Mouse (Mus musculus) cerebellum, adult 11 months (tissue): ENCODE results near the gene Nedd9.

Experiments used
- DNase-seq: peaks from one replicate; pipeline ENCODE4 v3.0.0; 2022

Gene Nedd9

GRCm38 (mm10) chr13:41491522-41491921 is 4.4 kb upstream of the Nedd9 start:
- no peak for DNase-seq

GRCm38 (mm10) chr13:41490282-41490681 is 3.1 kb upstream of the Nedd9 start:
- DNase-seq, result no peak

- DNase-seq, result no peak
Observed at GRCm38 (mm10) chr13:41489705-41490275, 2.6 kb upstream of the Nedd9 start.

GRCm38 (mm10) chr13:41487409-41487743 is 214 bp upstream of the Nedd9 start:
- no peak for DNase-seq

GRCm38 (mm10) chr13:41483966-41484365 is 3.2 kb downstream of the Nedd9 start:
- no peak for DNase-seq

GRCm38 (mm10) chr13:41482408-41483011 is 4.7 kb downstream of the Nedd9 start:
- no peak for DNase-seq

GRCm38 (mm10) chr13:41479737-41480435 is 7.3 kb downstream of the Nedd9 start:
- no peak for DNase-seq

GRCm38 (mm10) chr13:41476216-41476615 is 10.9 kb downstream of the Nedd9 start:
- DNase-seq, result no peak

GRCm38 (mm10) chr13:41474365-41474764 is 12.8 kb downstream of the Nedd9 start:
- no peak for DNase-seq

- DNase-seq, result no peak
Observed at GRCm38 (mm10) chr13:41473504-41473903, 13.7 kb downstream of the Nedd9 start.

- DNase-seq, result no peak
Observed at GRCm38 (mm10) chr13:41472878-41473424, 14.2 kb downstream of the Nedd9 start.

- DNase-seq, result no peak
Observed at GRCm38 (mm10) chr13:41468277-41468676, 18.9 kb downstream of the Nedd9 start.

- DNase-seq, result no peak
Observed at GRCm38 (mm10) chr13:41467036-41467435, 20.1 kb downstream of the Nedd9 start.

GRCm38 (mm10) chr13:41466616-41467015 is 20.5 kb downstream of the Nedd9 start:
- no peak for DNase-seq

GRCm38 (mm10) chr13:41466191-41466590 is 21.0 kb downstream of the Nedd9 start:
- DNase-seq, result no peak

- no peak for DNase-seq
Observed at GRCm38 (mm10) chr13:41461418-41461817, 25.7 kb downstream of the Nedd9 start.

- no peak for DNase-seq
Observed at GRCm38 (mm10) chr13:41459683-41460286, 27.4 kb downstream of the Nedd9 start.

- DNase-seq, result no peak
Observed at GRCm38 (mm10) chr13:41458709-41459108, 28.5 kb downstream of the Nedd9 start.

GRCm38 (mm10) chr13:41457798-41458390 is 29.3 kb downstream of the Nedd9 start:
- no peak for DNase-seq

GRCm38 (mm10) chr13:41457030-41457797 is 29.9 kb downstream of the Nedd9 start:
- DNase-seq, result no peak

GRCm38 (mm10) chr13:41456292-41457029 is 30.7 kb downstream of the Nedd9 start:
- DNase-seq, result no peak
